ENCODE assay signal across 12 mouse cellular contexts in genomic region chr16:78540376-78541246, GRCm38 (mm10). TPM values are rescaled to one million over a fixed set of nuclear protein-coding genes. Genes with fewer than 3 reads are reported as not detected.
A peak's percentile ranks its signal among the peaks of the same experiment; 100 is the strongest.
DNase-seq lines count a peak whose midpoint lies in the region; ATAC-seq and TF ChIP-seq lines count a peak whose summit lies in the region.
"Had no signal": no experiment of that assay in that cellular context is flagged by ENCODE, and none has a peak within 500 bp of the region (broad histone marks: within the 10 kb centered on the region; RNA-seq: fewer than 3 reads in every experiment).

No protein-coding gene starts in this region.

- no peaks in the 10 kb centered on the region for H3K79me2 ChIP-seq in CH12.LX (replicated peaks; ENCODE audit: control insufficient read depth, extremely low read depth, insufficient read depth, poor library complexity, severe bottlenecking)

- peak overlapping the region; percentile 38; the same call in 1 of the 2 replicates for H3K4me3 ChIP-seq in layer of hippocampus, adult 2 months
- H3K4me3 ChIP-seq in CH12.LX (replicated peaks in 1 of 3; ENCODE audit: low read depth in 2 of 3, low read length in 2 of 3, poor library complexity in 1 of 3) = peak overlapping the region; percentile 10 to 51 (median 45)
- H3K4me3 ChIP-seq in brown adipose tissue, adult 24 weeks (ENCODE audit: insufficient read depth, low read depth, low read length) = peak overlapping the region; percentile 47
- H3K4me3 ChIP-seq in olfactory bulb, adult 2 months (ENCODE audit: insufficient read depth, low read depth, low read length) = peak overlapping the region; percentile 9; the same call in 1 of the 2 replicates
- no peak overlapping the region for H3K4me3 ChIP-seq in hindbrain, embryonic 16.5 days (ENCODE audit: low read length)
- H3K4me3 ChIP-seq: midbrain, embryonic 10.5 days had no signal

- TF ChIP-seq RAD21 in CH12.LX (IDR thresholded peaks at IDR 0.05; ENCODE audit: low read depth, low read length) = no peak

- dilution Hi-C loops in CH12.LX (cut with MboI; ENCODE audit: extremely low pct_ligation_motif_present, extremely low pct_unique_long_range_greater_than_20kb, low sequenced_read_pairs) = no loop called here

- in situ Hi-C loops in CH12.LX (cut with MboI; ENCODE audit: low pct_ligation_motif_present, low pct_unique_long_range_greater_than_20kb, low sequenced_read_pairs) = no loop called here

- no peak for ATAC-seq in cerebellum, adult (ENCODE audit: insufficient number of reproducible peaks, low FRiP score, low TSS enrichment)
- ATAC-seq in hindbrain, embryonic 16.5 days = no peak
- ATAC-seq: hindbrain, postnatal 0 days had no signal

- H3K27ac ChIP-seq in layer of hippocampus, adult 2 months = peak overlapping the region; percentile 64
- H3K27ac ChIP-seq in CH12.LX (ENCODE audit: insufficient read depth, low read depth) = peak overlapping the region; percentile 93
- H3K27ac ChIP-seq in brown adipose tissue, adult 24 weeks (replicated peaks; ENCODE audit: low read depth, low read length) = 0 out of 2 replicates have a peak overlapping the region, but pooled peaks have one; percentile 23
- H3K27ac ChIP-seq in olfactory bulb, adult 2 months (ENCODE audit: insufficient read depth, low read depth, low read length) = no peak overlapping the region
- no peak overlapping the region for H3K27ac ChIP-seq in hindbrain, embryonic 16.5 days (ENCODE audit: low read depth, low read length)
- H3K27ac ChIP-seq: hindbrain, postnatal 0 days; midbrain, embryonic 10.5 days had no signal

- peak overlapping the region; percentile 97 for H3K9ac ChIP-seq in CH12.LX (ENCODE audit: insufficient read depth, low read depth)
- no peak overlapping the region for H3K9ac ChIP-seq in hindbrain, embryonic 16.5 days (ENCODE audit: low read depth, low read length)

- peaks cover 20 to 62% of the 10 kb centered on the region in 2 experiments for H3K4me1 ChIP-seq in CH12.LX (ENCODE audit: control insufficient read depth in 1 of 2, insufficient read depth in 2 of 2)
- no peaks in the 10 kb centered on the region for H3K4me1 ChIP-seq in brown adipose tissue, adult 24 weeks (ENCODE audit: control insufficient read depth, insufficient read depth, insufficient read length, low read length)
- H3K4me1 ChIP-seq in olfactory bulb, adult 2 months (ENCODE audit: control insufficient read depth, insufficient read depth, low read length) = no peaks in the 10 kb centered on the region
- H3K4me1 ChIP-seq in hindbrain, embryonic 16.5 days (ENCODE audit: control insufficient read depth, insufficient read depth, low read depth, low read length) = no peaks in the 10 kb centered on the region
- H3K4me1 ChIP-seq: midbrain, embryonic 10.5 days had no signal

- H3K27me3 ChIP-seq in CH12.LX (replicated peaks) = no peaks in the 10 kb centered on the region
- no peaks in the 10 kb centered on the region for H3K27me3 ChIP-seq in hindbrain, embryonic 16.5 days (replicated peaks; ENCODE audit: control insufficient read depth, insufficient read depth, low read length)

- TF ChIP-seq CTCF in layer of hippocampus, adult 2 months (conservative IDR thresholded peaks at IDR 0.05) = no peak
- TF ChIP-seq CTCF in CH12.LX (conservative IDR thresholded peaks at IDR 0.05 in 1 of 2, IDR thresholded peaks at IDR 0.05 in 1 of 2; ENCODE audit: low read depth in 2 of 2, low read length in 2 of 2) = no peak
- no peak for TF ChIP-seq CTCF in olfactory bulb, adult 2 months (IDR thresholded peaks at IDR 0.05; ENCODE audit: insufficient read depth, low read depth, low read length)

- peak; percentile 32; the same call in 1 of the 2 replicates for TF ChIP-seq POLR2A in CH12.LX (IDR thresholded peaks at IDR 0.05; ENCODE audit: low read depth, low read length)
- TF ChIP-seq POLR2A in olfactory bulb, adult 2 months (IDR thresholded peaks at IDR 0.05; ENCODE audit: insufficient read depth, low read depth, low read length) = no peak

- DNase-seq in layer of hippocampus, adult 2 months (ENCODE audit: low spot score in 2 of 2) = no peak
- no peak for DNase-seq in layer of hippocampus, postnatal 25 days (ENCODE audit: extremely low spot score in 1 of 2, low spot score in 1 of 2)
- peak; percentile 69 for DNase-seq in CH12.LX (ENCODE audit: extremely low read depth)
- DNase-seq in cerebellum, postnatal 36 days = no peak
- DNase-seq: cerebellum, postnatal 10 days; right cerebral cortex, adult 18-20 months had no signal

- peaks cover 22 to 36% of the 10 kb centered on the region in 2 experiments for H3K36me3 ChIP-seq in CH12.LX (replicated peaks in 1 of 2; ENCODE audit: control insufficient read depth in 1 of 2, insufficient read depth in 1 of 2, low read length in 1 of 2)
- peaks cover 6% of the 10 kb centered on the region for H3K36me3 ChIP-seq in hindbrain, embryonic 16.5 days (ENCODE audit: control insufficient read depth, insufficient read depth, low read length)

- WGBS in olfactory bulb, adult 2 months = 70% methylated on average over 16 of the region's 16 CpGs
- 87% methylated on average over 16 of the region's 16 CpGs for WGBS in hindbrain, embryonic 16.5 days

- peak overlapping the region; percentile 100 for H3K4me2 ChIP-seq in CH12.LX (ENCODE audit: insufficient read depth, low read depth, poor library complexity, severe bottlenecking)
- H3K4me2 ChIP-seq in hindbrain, embryonic 16.5 days (ENCODE audit: low read length) = no peak overlapping the region

- TF ChIP-seq EP300 in CH12.LX (IDR thresholded peaks at IDR 0.05; ENCODE audit: low read length) = peak; percentile 69

- no peaks in the 10 kb centered on the region for H3K9me3 ChIP-seq in CH12.LX (replicated peaks; ENCODE audit: low read length)
- no peaks in the 10 kb centered on the region for H3K9me3 ChIP-seq in hindbrain, embryonic 16.5 days (ENCODE audit: control insufficient read depth, low read length)
- H3K9me3 ChIP-seq: midbrain, embryonic 10.5 days had no signal

TF ChIP-seq in CH12.LX, 34 proteins besides CTCF, POLR2A, EP300 and RAD21:
- TF ChIP-seq RCOR1 (conservative IDR thresholded peaks at IDR 0.05; ENCODE audit: low read depth, low read length) (peak; percentile 74; the same call in 1 of the 2 replicates), MEF2A (IDR thresholded peaks at IDR 0.05; ENCODE audit: borderline replicate concordance, low read depth, low read length) (peak; percentile 49), MAX (IDR thresholded peaks at IDR 0.05; ENCODE audit: low read length) (peak; percentile 35), BHLHE40 (IDR thresholded peaks at IDR 0.05; ENCODE audit: low read depth, low read length) (peak; percentile 89), ZMIZ1 (IDR thresholded peaks at IDR 0.05; ENCODE audit: low read depth, low read length) (no peak), ZNF384 (IDR thresholded peaks at IDR 0.05; ENCODE audit: low read depth, low read length) (peak; percentile 78; the same call in 1 of the 2 replicates), ELF1 (IDR thresholded peaks at IDR 0.05; ENCODE audit: low read depth, low read length) (peak; percentile 23; the same call in 1 of the 2 replicates), HCFC1 (IDR thresholded peaks at IDR 0.05; ENCODE audit: low read depth, low read length) (peak; percentile 46; the same call in 1 of the 2 replicates), POLR2AphosphoS2 (IDR thresholded peaks at IDR 0.05; ENCODE audit: low read depth, low read length) (no peak), MXI1 (IDR thresholded peaks at IDR 0.05; ENCODE audit: low read depth, low read length) (peak; percentile 81), MAZ (IDR thresholded peaks at IDR 0.05; ENCODE audit: low read depth, low read length) (peak; percentile 80; the same call in 1 of the 2 replicates), NELFE (IDR thresholded peaks at IDR 0.05; ENCODE audit: low read depth, low read length) (peak; percentile 62; the same call in 1 of the 2 replicates), NRF1 (IDR thresholded peaks at IDR 0.05; ENCODE audit: low read depth, low read length) (no peak), JUN (IDR thresholded peaks at IDR 0.05; ENCODE audit: insufficient read depth, low read depth, low read length) (no peak), MYC (IDR thresholded peaks at IDR 0.05; ENCODE audit: low read depth, low read length) (peak; percentile 62), ETS1 (conservative IDR thresholded peaks at IDR 0.05; ENCODE audit: low read depth, low read length) (peak; percentile 69), SIN3A (IDR thresholded peaks at IDR 0.05; ENCODE audit: low read length) (peak; percentile 81; the same call in 1 of the 2 replicates), SMC3 (IDR thresholded peaks at IDR 0.05; ENCODE audit: low read depth, low read length) (peak; percentile 18), MAFK (IDR thresholded peaks at IDR 0.05; ENCODE audit: insufficient replicate concordance, low read length) (0 out of 2 replicates have a peak, but pooled peaks have one; percentile 42), IRF4 (IDR thresholded peaks at IDR 0.05; ENCODE audit: low read depth, low read length) (peak; percentile 84), USF2 (conservative IDR thresholded peaks at IDR 0.05; ENCODE audit: low read depth, low read length) (peak; percentile 60), KAT2A (IDR thresholded peaks at IDR 0.05; ENCODE audit: insufficient replicate concordance, low read length) (no peak), TCF12 (IDR thresholded peaks at IDR 0.05; ENCODE audit: low read depth, low read length) (no peak; the same call in 1 of the 2 replicates), USF1 (IDR thresholded peaks at IDR 0.05; ENCODE audit: low read depth, low read length) (peak; percentile 69), CHD2 (IDR thresholded peaks at IDR 0.05; ENCODE audit: low read length) (0 out of 2 replicates have a peak, but pooled peaks have one; percentile 31)
TF ChIP-seq in CH12.LX: peak in this region for 19.

RNA-seq across cellular contexts. Expression of gene D16Ertd472e, which starts 35.9 kb away (rescaled TPM):
- total RNA-seq in layer of hippocampus, adult 2 months (2021) = 10 to 100 TPM; 15.8 to 16.8 TPM
- total RNA-seq in layer of hippocampus, postnatal 25 days (2021) = 10 to 100 TPM; 11.6 to 12.7 TPM
- total RNA-seq in CH12.LX (2012; rRNA removed) (40.6 and 42.9 TPM in 2 replicates), CH12.LX (2014; rRNA removed) (77.5 and 94.4 TPM in 2 replicates)
- 65.4 and 67.3 TPM in 2 replicates for polyA plus RNA-seq in CH12.LX (2012; ENCODE audit: insufficient read length, low read depth)
- 7.2 and 9.4 TPM in 2 replicates for polyA plus RNA-seq in brown adipose tissue, adult 24 weeks (2012; ENCODE audit: insufficient read depth, insufficient read length, missing spikeins)
- polyA plus RNA-seq in olfactory bulb, adult 2 months (2012; ENCODE audit: insufficient read depth, insufficient read length, low replicate concordance, missing spikeins) = not detected in 2 replicates
- polyA plus RNA-seq in hindbrain, embryonic 16.5 days (2015; fragmentation: Nextera tagmentation; extraction: Ambion mirVana) = 5.5 and 7.0 TPM in 2 replicates

Comparison
In these comparisons a context has a peak if more than half of its experiments do, and no peak if none do; other contexts are left out.
1. H3K27ac ChIP-seq: peak in layer of hippocampus, adult 2 months (single experiment), CH12.LX (single experiment) and brown adipose tissue, adult 24 weeks (single experiment); none in olfactory bulb, adult 2 months (single experiment) and hindbrain, embryonic 16.5 days (single experiment).